Mouse (Mus musculus): ENCODE data around the gene Snrpd3. TPM values are rescaled to one million over a fixed set of nuclear protein-coding genes. Genes with fewer than 3 reads are reported as not detected.
"Not testable (repeated sequence)": the region's sequence is repeated elsewhere in the genome, so short reads cannot be mapped to it uniquely, and the experiment has no call there.

Snrpd3 gene
- total RNA-seq (2021) (10 to 100 TPM; 87.1 to 92.8 TPM), polyA plus RNA-seq (2012; rRNA removed) (1.7 and 3.6 TPM in 2 replicates)
- long read RNA-seq, transcript Snrpd3-201 (4 exons, 3,036 nt): major isoform, 46 of 54 reads
- long read RNA-seq, partial matches to known transcripts: 6 of 54 reads
- long read RNA-seq, other reads (novel, unspliced or antisense): 0 of 54 reads

- DNase-seq: peak; percentile 97
Measured at GRCm38 (mm10) chr10:75517073-75517757, at the start of gene Snrpd3. TSS of gene Snrpd3 (plus strand) at chr10:75517551.

- DNase-seq: no peak
Measured at GRCm38 (mm10) chr10:75473411-75473810, 43.9 kb upstream of the Snrpd3 start.

GRCm38 (mm10) chr10:75474571-75474970 is 42.8 kb upstream of the Snrpd3 start:
- DNase-seq: no peak

- not testable (repeated sequence) for DNase-seq
Measured at GRCm38 (mm10) chr10:75475139-75475850, 42.1 kb upstream of the Snrpd3 start.

- DNase-seq: peak; percentile 20
Measured at GRCm38 (mm10) chr10:75477034-75477433, 40.3 kb upstream of the Snrpd3 start.

GRCm38 (mm10) chr10:75479955-75480354 is 37.4 kb upstream of the Snrpd3 start:
- no peak for DNase-seq

GRCm38 (mm10) chr10:75481703-75482102 is 35.6 kb upstream of the Snrpd3 start:
- DNase-seq: no peak

GRCm38 (mm10) chr10:75482271-75482670 is 35.1 kb upstream of the Snrpd3 start:
- DNase-seq: no peak

GRCm38 (mm10) chr10:75482919-75483483 is 34.4 kb upstream of the Snrpd3 start:
- no peak for DNase-seq

- DNase-seq: no peak
Measured at GRCm38 (mm10) chr10:75484066-75484465, 33.3 kb upstream of the Snrpd3 start.

- no peak for DNase-seq
Measured at GRCm38 (mm10) chr10:75484767-75485166, 32.6 kb upstream of the Snrpd3 start.

- DNase-seq: peak; percentile 73
Measured at GRCm38 (mm10) chr10:75486086-75486979, 31.0 kb upstream of the Snrpd3 start.

GRCm38 (mm10) chr10:75487131-75487530 is 30.2 kb upstream of the Snrpd3 start:
- no peak for DNase-seq

GRCm38 (mm10) chr10:75489522-75489921 is 27.8 kb upstream of the Snrpd3 start:
- DNase-seq: no peak

GRCm38 (mm10) chr10:75490731-75491130 is 26.6 kb upstream of the Snrpd3 start:
- DNase-seq: no peak

- DNase-seq: no peak
Measured at GRCm38 (mm10) chr10:75491234-75491935, 26.0 kb upstream of the Snrpd3 start.

- DNase-seq: no peak
Measured at GRCm38 (mm10) chr10:75491936-75492262, 25.5 kb upstream of the Snrpd3 start.

- DNase-seq: no peak
Measured at GRCm38 (mm10) chr10:75495304-75495703, 22.0 kb upstream of the Snrpd3 start.

- no peak for DNase-seq
Measured at GRCm38 (mm10) chr10:75495921-75496320, 21.4 kb upstream of the Snrpd3 start.

- not testable (repeated sequence) for DNase-seq
Measured at GRCm38 (mm10) chr10:75499214-75499613, 18.1 kb upstream of the Snrpd3 start.

GRCm38 (mm10) chr10:75499791-75500190 is 17.6 kb upstream of the Snrpd3 start:
- no peak for DNase-seq

All from adrenal gland, adult 2 months (tissue).